Mouse (Mus musculus) E14TG2a.4 (cell line): ENCODE measurements around the gene Ncoa1.

Experiments
- CTCF ChIP-seq: conservative IDR thresholded peaks from 2 replicates; pipeline ENCODE4 v1.5.1; 2014; ENCODE audit warnings: low read length
- NANOG ChIP-seq: IDR thresholded peaks from 2 replicates; pipeline ENCODE4 v1.6.1; 2014; ENCODE audit warnings: borderline replicate concordance, low read length, mixed read lengths
- POU5F1 ChIP-seq: IDR thresholded peaks from 2 replicates; pipeline ENCODE4 v1.6.1; 2014; ENCODE audit warnings: low read length, borderline replicate concordance

DNA sequence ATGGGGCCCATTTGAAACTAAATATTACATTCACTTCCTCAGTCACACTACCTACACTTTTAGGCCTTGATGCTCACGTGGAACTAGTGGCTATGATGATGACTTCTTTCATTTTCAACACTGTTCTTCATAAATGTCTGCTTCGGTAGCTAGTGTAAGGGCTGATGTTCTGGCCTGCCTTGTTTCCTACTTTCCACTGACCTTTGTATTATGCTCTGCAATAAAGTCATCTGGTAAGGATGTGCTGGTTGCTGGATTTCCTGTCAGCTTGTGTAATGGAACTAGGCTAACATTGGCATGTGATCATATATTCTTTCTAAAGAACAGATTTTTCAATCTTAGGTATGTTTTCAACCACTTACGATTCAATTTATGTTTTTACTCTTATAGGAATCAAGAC is 177.7 kb downstream of the Ncoa1 start:
- TF ChIP-seq CTCF: no peak
- no peak for TF ChIP-seq POU5F1
- TF ChIP-seq NANOG: no peak
